Mouse (Mus musculus) stomach, postnatal 0 days (tissue): ENCODE measurements at regions not wholly inside any gene's neighbourhood (a gene's known extent, or its start where the extent isn't known, plus 50 kb on each side); places are given as distances from the start of the nearest gene placed in this dataset.

Experiments
- ATAC-seq: fragments of 200-750 bp; cut with Nextera tagmentation; 2 replicates; pipeline ENCODE4 v1.8.0; 2017; ENCODE audit not compliant: low FRiP score, low TSS enrichment
- DNase-seq: peaks from one replicate; pipeline ENCODE4 v3.0.0-alpha.2; 2016; ENCODE audit warnings: low spot score
- H3K27ac ChIP-seq: fragments of 300-500 bp; sonication (generic); replicated peaks from 2 replicates; pipeline ENCODE4 v1.5.1; 2014; ENCODE audit warnings: mild to moderate bottlenecking, control low read depth
- H3K27me3 ChIP-seq: fragments of 300-500 bp; sonication (generic); 2 replicates; pipeline ENCODE4 v1.6.1; 2014; ENCODE audit warnings: low read length; ENCODE audit not compliant: control insufficient read depth, insufficient read depth
- H3K36me3 ChIP-seq: fragments of 300-500 bp; sonication (generic); 2 replicates; pipeline ENCODE4 v1.6.1; 2014; ENCODE audit warnings: low read length, mixed read lengths; ENCODE audit not compliant: control insufficient read depth, insufficient read depth
- H3K4me1 ChIP-seq: fragments of 300-500 bp; sonication (generic); replicated peaks from 2 replicates; pipeline ENCODE4 v1.6.1; 2014; ENCODE audit warnings: antibody characterized with exemption; ENCODE audit not compliant: control insufficient read depth, insufficient read depth
- H3K4me2 ChIP-seq: fragments of 300-500 bp; sonication (generic); replicated peaks from 2 replicates; pipeline ENCODE4 v1.6.1; 2014; ENCODE audit warnings: low read depth, mild to moderate bottlenecking, control low read depth, moderate library complexity
- H3K4me3 ChIP-seq: fragments of 300-500 bp; sonication (generic); 2 replicates; pipeline ENCODE4 v1.5.1; 2014; ENCODE audit warnings: low read depth, low read length, control low read depth
- H3K9ac ChIP-seq: fragments of 300-500 bp; sonication (generic); 2 replicates; pipeline ENCODE4 v1.6.1; 2014; ENCODE audit warnings: mild to moderate bottlenecking, low read length, control low read depth, mixed read lengths
- H3K9me3 ChIP-seq: fragments of 300-500 bp; sonication (generic); 2 replicates; pipeline ENCODE4 v1.6.1; 2016; ENCODE audit warnings: low read length; ENCODE audit not compliant: control insufficient read depth
- CTCF ChIP-seq: IDR thresholded peaks from 2 replicates; pipeline ENCODE4 v1.5.1; 2016; ENCODE audit warnings: antibody characterized with exemption, low read depth, mild to moderate bottlenecking, moderate library complexity
- EP300 ChIP-seq: optimal IDR thresholded peaks from 2 replicates; pipeline ENCODE3; 2016; ENCODE audit warnings: antibody characterized with exemption
- WGBS: fragments of 180-500 bp; shearing (Covaris S2); extraction: QIAGEN DNeasy Blood & Tissue Kit; methylation state at CpG from one replicate; pipeline ENCODE4 v1.1.7; 2014; 5-methylcytosine and 5-hydroxymethylcytosine counted together

- DNase-seq = no peak
- no peak overlapping the region for H3K4me3 ChIP-seq
- H3K36me3 ChIP-seq = no peaks in the 10 kb centered on the region
- no peaks in the 10 kb centered on the region for H3K4me1 ChIP-seq
- no peaks in the 10 kb centered on the region for H3K9me3 ChIP-seq
- TF ChIP-seq CTCF (no peak), EP300 (no peak)
- no peak overlapping the region for H3K4me2 ChIP-seq
- no peaks in the 10 kb centered on the region for H3K27me3 ChIP-seq
- no peak overlapping the region for H3K9ac ChIP-seq
- no peak for ATAC-seq
- 31% methylated on average over 3 of the region's 3 CpGs for whole genome bisulfite sequencing
- no peak overlapping the region for H3K27ac ChIP-seq
Measured at GRCm38 (mm10) chr3:56475529-56476527, 292.3 kb upstream of the Nbea start.

- Histone ChIP-seq H3K9ac (no peak overlapping the region), H3K27ac (no peak overlapping the region), H3K4me3 (no peak overlapping the region), H3K4me1 (no peaks in the 10 kb centered on the region), H3K4me2 (no peak overlapping the region), H3K36me3 (no peaks in the 10 kb centered on the region), H3K9me3 (no peaks in the 10 kb centered on the region), H3K27me3 (no peaks in the 10 kb centered on the region)
- ATAC-seq = no peak
- TF ChIP-seq CTCF = no peak
- TF ChIP-seq EP300 = no peak
- DNase-seq = no peak
- 79% methylated on average over 6 of the region's 6 CpGs for WGBS
Measured at GRCm38 (mm10) chr3:56472651-56473050, 289.1 kb upstream of the Nbea start.

GRCm38 (mm10) chr3:56471823-56472222 is 288.3 kb upstream of the Nbea start:
- DNase-seq (no peak), ATAC-seq (no peak)
- H3K27ac ChIP-seq = no peak overlapping the region
- no peaks in the 10 kb centered on the region for H3K36me3 ChIP-seq
- no peaks in the 10 kb centered on the region for H3K4me1 ChIP-seq
- no peak overlapping the region for H3K4me2 ChIP-seq
- no peak overlapping the region for H3K4me3 ChIP-seq
- 80% methylated on average over 5 of the region's 5 CpGs for WGBS
- H3K9ac ChIP-seq = no peak overlapping the region
- TF ChIP-seq CTCF (no peak), EP300 (no peak)
- no peaks in the 10 kb centered on the region for H3K27me3 ChIP-seq
- H3K9me3 ChIP-seq = no peaks in the 10 kb centered on the region

- H3K27me3 ChIP-seq = no peaks in the 10 kb centered on the region
- 35% methylated on average over 1 of the region's 1 CpGs for WGBS
- no peak for TF ChIP-seq EP300
- no peak for TF ChIP-seq CTCF
- H3K27ac ChIP-seq = no peak overlapping the region
- no peak for DNase-seq
- no peaks in the 10 kb centered on the region for H3K36me3 ChIP-seq
- no peak overlapping the region for H3K4me3 ChIP-seq
- no peak for ATAC-seq
- no peak overlapping the region for H3K4me2 ChIP-seq
- H3K4me1 ChIP-seq = no peaks in the 10 kb centered on the region
- H3K9me3 ChIP-seq = no peaks in the 10 kb centered on the region
- H3K9ac ChIP-seq = no peak overlapping the region
Measured at GRCm38 (mm10) chr3:56471185-56471584, 287.7 kb upstream of the Nbea start.

- H3K9me3 ChIP-seq = no peaks in the 10 kb centered on the region
- ATAC-seq = no peak
- no peaks in the 10 kb centered on the region for H3K4me1 ChIP-seq
- no peak overlapping the region for H3K27ac ChIP-seq
- no peak overlapping the region for H3K4me2 ChIP-seq
- no peaks in the 10 kb centered on the region for H3K27me3 ChIP-seq
- H3K4me3 ChIP-seq = no peak overlapping the region
- no peaks in the 10 kb centered on the region for H3K36me3 ChIP-seq
- H3K9ac ChIP-seq = no peak overlapping the region
- TF ChIP-seq CTCF (no peak), EP300 (no peak)
- no peak for DNase-seq
- 35% methylated on average over 4 of the region's 4 CpGs for WGBS
Measured at GRCm38 (mm10) chr3:56457625-56458024, 274.1 kb upstream of the Nbea start.

GRCm38 (mm10) chr3:56456317-56456716 is 272.8 kb upstream of the Nbea start:
- Histone ChIP-seq H3K27ac (no peak overlapping the region), H3K9me3 (no peaks in the 10 kb centered on the region), H3K4me2 (no peak overlapping the region), H3K4me1 (no peaks in the 10 kb centered on the region), H3K4me3 (no peak overlapping the region), H3K27me3 (no peaks in the 10 kb centered on the region), H3K9ac (no peak overlapping the region), H3K36me3 (no peaks in the 10 kb centered on the region)
- DNase-seq (no peak), ATAC-seq (no peak)
- 81% methylated on average over 6 of the region's 6 CpGs for WGBS
- no peak for TF ChIP-seq CTCF
- TF ChIP-seq EP300 = no peak
